Mouse (Mus musculus): ENCODE measurements at regions not wholly inside any gene's neighbourhood (a gene's known extent, or its start where the extent isn't known, plus 50 kb on each side); places are given as distances from the start of the nearest gene placed in this dataset.

DNA sequence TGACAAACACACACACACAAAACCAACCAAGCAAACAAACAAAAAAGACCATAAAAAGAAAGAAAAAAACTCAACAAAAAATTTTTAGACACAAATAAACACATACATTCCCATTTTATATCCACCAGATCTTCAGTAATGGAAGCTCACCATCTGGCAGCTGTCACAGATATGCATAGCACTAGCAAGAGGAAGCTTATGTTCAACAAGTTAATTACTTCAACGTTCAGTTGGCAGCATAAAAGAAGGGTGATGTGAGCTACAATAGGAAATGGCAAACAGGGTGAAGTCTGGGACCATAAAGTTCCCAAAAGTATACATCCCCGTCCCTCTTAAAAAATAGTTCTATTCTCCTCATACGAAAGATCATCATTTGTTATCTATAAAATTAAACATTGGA is 188.0 kb upstream of the Grm3 start:
- TF ChIP-seq CTCF (conservative IDR thresholded peaks at IDR 0.05 in 1 of 2, IDR thresholded peaks at IDR 0.05 in 1 of 2; ENCODE audit: low read depth in 2 of 2, low read length in 2 of 2) (no peak), CHD2 (IDR thresholded peaks at IDR 0.05; ENCODE audit: low read length) (no peak)
